Mouse (Mus musculus): ENCODE data around the gene Dnajc14.

- no peak for TF ChIP-seq POLR2A (IDR thresholded peaks at IDR 0.05; ENCODE audit: borderline replicate concordance, insufficient read depth, low read length)
- no peak for TF ChIP-seq CTCF (IDR thresholded peaks at IDR 0.05; ENCODE audit: borderline replicate concordance, insufficient read depth, low read depth, low read length)
These were observed 24.7 kb upstream of the Dnajc14 start for GRCm38 (mm10) chr10:128779011-128779795.

All from cerebellum, adult 2 months (tissue).